Mouse (Mus musculus) hindbrain, embryonic 11.5 days (tissue): ENCODE measurements at regions not wholly inside any gene's neighbourhood (a gene's known extent, or its start where the extent isn't known, plus 50 kb on each side); places are given as distances from the start of the nearest gene placed in this dataset.
"Not testable (repeated sequence)": the region's sequence is repeated elsewhere in the genome, so short reads cannot be mapped to it uniquely, and the experiment has no call there.

ENCODE experiments used
- ATAC-seq: fragments of 200-750 bp; cut with Nextera tagmentation; 2 replicates; pipeline ENCODE4 v1.8.0; 2017; ENCODE audit warnings: mild to moderate bottlenecking, moderate TSS enrichment, moderate library complexity; ENCODE audit not compliant: low FRiP score
- DNase-seq: peaks from one replicate; pipeline ENCODE4 v3.0.0-alpha.2; 2015; ENCODE audit warnings: low spot score
- H3K27ac ChIP-seq: fragments of 300-500 bp; sonication (generic); 2 replicates; pipeline ENCODE4 v1.5.1; 2014; ENCODE audit warnings: mild to moderate bottlenecking, low read depth, low read length
- H3K27me3 ChIP-seq: fragments of 300-500 bp; sonication (generic); 2 replicates; pipeline ENCODE4 v1.6.1; 2014; ENCODE audit warnings: mild to moderate bottlenecking, low read length, moderate library complexity, mixed read lengths; ENCODE audit not compliant: control insufficient read depth, insufficient read depth
- H3K36me3 ChIP-seq: fragments of 300-500 bp; sonication (generic); 2 replicates; pipeline ENCODE4 v1.6.1; 2014; ENCODE audit warnings: mild to moderate bottlenecking, low read length, moderate library complexity, mixed read lengths; ENCODE audit not compliant: control insufficient read depth, insufficient read depth
- H3K4me1 ChIP-seq: fragments of 300-500 bp; sonication (generic); replicated peaks from 2 replicates; pipeline ENCODE4 v1.6.1; 2014; ENCODE audit warnings: low read length, mixed read lengths; ENCODE audit not compliant: control insufficient read depth, insufficient read depth
- H3K4me2 ChIP-seq: fragments of 300-500 bp; sonication (generic); replicated peaks from 2 replicates; pipeline ENCODE4 v1.6.1; 2014; ENCODE audit warnings: mild to moderate bottlenecking, low read depth, low read length
- H3K4me3 ChIP-seq: fragments of 300-500 bp; sonication (generic); 2 replicates; pipeline ENCODE4 v1.5.1; 2014; ENCODE audit warnings: low read depth, low read length
- H3K9ac ChIP-seq: fragments of 300-500 bp; sonication (generic); 2 replicates; pipeline ENCODE4 v1.6.1; 2014; ENCODE audit warnings: low read depth, low read length
- H3K9me3 ChIP-seq: fragments of 300-500 bp; sonication (generic); 2 replicates; pipeline ENCODE4 v1.6.1; 2016; ENCODE audit warnings: low read length; ENCODE audit not compliant: control insufficient read depth
- WGBS: fragments of 180-500 bp; shearing (Covaris S2); extraction: QIAGEN DNeasy Blood & Tissue Kit; methylation state at CpG from one replicate; pipeline ENCODE4 v1.1.7; 2014; 5-methylcytosine and 5-hydroxymethylcytosine counted together

DNA sequence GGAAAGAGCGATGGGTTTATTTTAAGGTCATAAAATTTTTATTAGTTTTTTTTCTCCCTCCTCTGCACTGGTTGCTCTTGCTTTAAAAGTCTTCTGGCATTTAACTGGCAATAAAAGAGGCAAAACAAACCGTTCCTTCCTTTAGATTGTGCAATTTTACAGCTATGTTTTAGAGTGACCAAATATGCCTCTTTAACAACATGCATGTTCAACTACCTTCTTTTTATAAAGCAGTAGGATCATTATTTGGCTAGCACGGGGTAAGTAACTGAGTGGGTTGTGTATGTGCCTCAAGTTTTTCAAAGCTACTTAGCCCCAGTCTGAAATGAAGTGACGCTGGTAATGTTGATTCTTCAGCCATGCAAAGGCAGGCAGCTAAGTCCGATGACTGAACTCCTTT, 284.7 kb upstream of the Klf6 start:
- H3K27me3 ChIP-seq = no peaks in the 10 kb centered on the region
- no peak overlapping the region for H3K4me3 ChIP-seq
- no peak overlapping the region for H3K4me2 ChIP-seq
- DNase-seq = no peak
- no peaks in the 10 kb centered on the region for H3K36me3 ChIP-seq
- H3K27ac ChIP-seq = no peak overlapping the region
- no peaks in the 10 kb centered on the region for H3K4me1 ChIP-seq
- no peaks in the 10 kb centered on the region for H3K9me3 ChIP-seq
- 87% methylated on average over 5 of the region's 5 CpGs for WGBS
- no peak overlapping the region for H3K9ac ChIP-seq
- no peak for ATAC-seq

DNA sequence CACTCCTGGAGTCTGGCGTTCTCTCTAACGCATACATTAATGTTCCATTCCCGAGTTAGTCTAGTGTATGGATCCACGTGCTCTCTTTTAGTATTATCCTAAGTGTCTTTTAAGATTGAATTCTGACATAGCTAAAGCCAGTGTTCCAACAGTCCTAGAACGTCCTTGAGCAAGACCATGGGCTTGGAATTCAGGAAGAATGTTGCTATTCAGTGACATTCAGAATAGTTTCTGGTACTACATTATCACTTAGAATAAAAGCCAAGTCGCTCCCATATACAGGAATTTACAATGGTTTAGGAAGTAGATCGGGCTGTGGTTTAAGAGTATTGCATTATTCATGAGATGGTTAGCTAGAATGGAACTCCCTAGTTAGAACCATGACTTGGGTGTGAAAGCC, 277.6 kb upstream of the Klf6 start:
- H3K9ac ChIP-seq, H3K4me1 ChIP-seq, H3K4me3 ChIP-seq, H3K27me3 ChIP-seq, H3K36me3 ChIP-seq, H3K4me2 ChIP-seq, DNase-seq, ATAC-seq, H3K27ac ChIP-seq, H3K9me3 ChIP-seq: not testable (repeated sequence)
- WGBS = 90% methylated on average over 7 of the region's 7 CpGs

DNA sequence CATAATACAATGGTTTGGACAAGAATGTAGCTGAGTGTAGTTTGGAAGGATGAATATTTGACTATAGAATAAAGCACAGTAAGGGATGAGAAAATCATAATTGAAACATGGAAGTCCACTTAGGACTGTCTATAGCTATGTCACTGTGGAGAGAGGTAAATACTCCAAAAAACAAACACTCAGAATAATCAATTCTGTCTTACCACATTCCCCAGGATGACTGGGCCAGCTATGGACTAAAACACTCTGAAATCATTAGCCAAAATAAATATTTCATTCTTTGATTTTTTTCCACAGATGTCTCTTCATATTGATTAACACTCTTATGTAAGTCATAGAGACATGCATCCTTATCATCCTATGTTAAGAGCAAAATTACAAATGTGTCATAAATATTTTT, 274.1 kb upstream of the Klf6 start:
- no peak overlapping the region for H3K9ac ChIP-seq
- H3K9me3 ChIP-seq = no peaks in the 10 kb centered on the region
- ATAC-seq (no peak), DNase-seq (no peak)
- no peaks in the 10 kb centered on the region for H3K27me3 ChIP-seq
- 0 out of 2 replicates have a peak, but pooled peaks cover 2% of the 10 kb centered on the region for H3K4me1 ChIP-seq
- no peaks in the 10 kb centered on the region for H3K36me3 ChIP-seq
- H3K4me2 ChIP-seq = no peak overlapping the region
- H3K27ac ChIP-seq = no peak overlapping the region
- H3K4me3 ChIP-seq = no peak overlapping the region

DNA sequence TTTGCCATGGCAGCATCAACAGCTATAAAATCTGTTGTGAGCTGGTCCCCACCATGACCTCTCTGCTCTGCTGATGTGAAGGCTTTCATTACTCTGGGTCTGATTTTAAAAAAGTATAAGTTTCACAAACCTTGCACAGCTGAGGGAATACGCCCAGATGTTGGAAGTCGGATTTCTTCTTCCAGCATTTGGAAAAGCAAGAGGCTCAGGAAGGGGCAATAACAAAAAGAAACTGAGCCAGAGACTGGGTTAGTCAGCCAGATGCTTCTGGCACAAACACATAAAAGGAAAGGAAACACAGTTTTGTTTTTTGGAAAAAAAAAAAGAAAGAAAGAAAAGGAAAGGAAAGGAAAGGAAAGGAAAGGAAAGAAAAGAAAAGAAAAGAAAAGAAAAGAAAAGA, 270.0 kb upstream of the Klf6 start:
- no peak overlapping the region for H3K4me2 ChIP-seq
- no peaks in the 10 kb centered on the region for H3K27me3 ChIP-seq
- no peak overlapping the region for H3K4me3 ChIP-seq
- no peak overlapping the region for H3K9ac ChIP-seq
- H3K4me1 ChIP-seq = 0 out of 2 replicates have a peak, but pooled peaks cover 2% of the 10 kb centered on the region
- H3K36me3 ChIP-seq = no peaks in the 10 kb centered on the region
- ATAC-seq (no peak), DNase-seq (no peak)
- H3K9me3 ChIP-seq = no peaks in the 10 kb centered on the region
- no peak overlapping the region for H3K27ac ChIP-seq
- WGBS = 57% methylated on average over 2 of the region's 2 CpGs

DNA sequence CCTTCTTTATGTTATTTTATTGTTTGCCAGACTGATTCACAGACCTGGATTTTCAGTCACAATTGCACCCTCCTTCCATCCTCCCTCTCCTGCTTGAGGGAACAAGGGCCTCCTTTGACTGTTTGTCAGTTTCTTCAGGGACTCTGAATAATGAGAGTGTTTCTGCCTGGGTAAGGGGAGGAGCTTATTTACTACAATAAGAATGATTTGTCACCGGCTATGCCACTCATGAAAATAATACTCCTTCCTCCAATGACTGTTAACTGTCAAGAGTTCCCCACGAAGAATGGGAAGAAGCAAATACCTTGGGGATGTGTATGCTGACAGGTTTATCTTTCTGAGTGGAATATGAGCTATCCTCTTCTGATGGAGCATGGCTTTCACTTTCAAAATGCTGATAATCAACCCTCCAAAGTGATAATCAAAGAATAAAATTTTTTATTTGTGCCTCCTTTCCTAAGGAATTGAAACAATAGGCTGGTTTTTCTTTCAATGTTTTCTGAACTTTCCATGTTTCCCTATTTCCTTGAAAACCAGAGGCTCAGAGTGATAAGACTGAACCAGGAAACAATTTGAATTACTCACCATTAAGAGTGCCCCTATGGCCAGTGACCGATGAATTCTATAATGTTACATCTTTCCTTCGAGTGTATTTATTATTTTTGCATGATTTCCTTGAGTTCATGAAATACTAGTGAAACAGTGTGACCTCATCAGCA, 269.3 kb upstream of the Klf6 start:
- ATAC-seq = peak; percentile 81
- WGBS = 54% methylated on average over 4 of the region's 4 CpGs
- Histone ChIP-seq H3K4me1 (0 out of 2 replicates have a peak, but pooled peaks cover 2% of the 10 kb centered on the region), H3K36me3 (no peaks in the 10 kb centered on the region), H3K4me2 (no peak overlapping the region), H3K4me3 (no peak overlapping the region), H3K27ac (no peak overlapping the region), H3K9ac (no peak overlapping the region), H3K9me3 (no peaks in the 10 kb centered on the region), H3K27me3 (no peaks in the 10 kb centered on the region)
- peak; percentile 20 for DNase-seq

DNA sequence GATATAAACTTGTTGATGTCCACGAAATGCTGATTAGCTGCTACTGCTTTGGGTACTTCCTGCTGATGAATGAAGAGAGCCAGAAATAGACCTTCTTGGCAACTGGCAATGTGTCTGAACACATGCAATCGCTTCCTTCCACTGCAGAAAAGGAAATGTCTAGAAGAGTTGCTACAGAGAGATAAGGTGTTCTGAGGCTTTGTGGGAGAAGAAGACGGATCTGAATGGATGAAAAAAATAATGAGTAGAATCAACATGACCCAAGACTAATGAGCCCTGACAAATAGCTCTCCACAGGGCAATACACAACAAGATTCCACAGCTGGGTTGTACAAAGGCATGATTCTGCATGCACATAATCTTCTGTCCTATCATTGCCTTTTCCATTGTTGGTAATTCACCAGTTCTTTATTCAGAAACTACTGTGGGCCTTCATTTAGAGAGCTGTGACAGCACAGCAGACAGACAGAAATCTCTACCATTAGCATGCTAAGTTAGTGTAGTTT, 268.7 kb upstream of the Klf6 start:
- H3K9me3 ChIP-seq = no peaks in the 10 kb centered on the region
- H3K4me3 ChIP-seq = no peak overlapping the region
- H3K36me3 ChIP-seq = no peaks in the 10 kb centered on the region
- H3K27ac ChIP-seq = no peak overlapping the region
- H3K9ac ChIP-seq = no peak overlapping the region
- H3K27me3 ChIP-seq = no peaks in the 10 kb centered on the region
- ATAC-seq (peak; percentile 64), DNase-seq (peak; percentile 9)
- 0 out of 2 replicates have a peak, but pooled peaks cover 2% of the 10 kb centered on the region for H3K4me1 ChIP-seq
- H3K4me2 ChIP-seq = no peak overlapping the region
- WGBS = 59% methylated on average over 3 of the region's 3 CpGs

DNA sequence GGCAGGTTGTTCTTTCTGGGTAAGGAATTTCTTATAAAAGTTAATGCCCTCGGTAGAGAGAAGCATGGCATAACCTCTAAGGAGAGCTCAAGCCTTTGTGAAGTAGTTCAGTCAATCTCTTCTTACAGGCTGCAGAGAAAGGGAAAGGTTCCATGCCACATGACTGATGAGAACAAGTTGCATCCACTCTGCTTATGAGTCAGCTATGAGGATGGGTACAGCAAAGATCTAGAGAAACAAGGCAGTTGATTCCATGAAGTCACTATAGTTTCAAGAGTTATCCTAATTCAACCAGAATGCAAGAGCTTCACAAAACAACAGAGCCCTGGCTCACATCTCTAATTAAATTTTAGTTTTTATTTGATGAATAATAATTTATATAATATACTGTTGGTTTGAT, 259.6 kb upstream of the Klf6 start:
- H3K27me3 ChIP-seq = no peaks in the 10 kb centered on the region
- WGBS = 87% methylated on average over 1 of the region's 1 CpGs
- no peak for ATAC-seq

DNA sequence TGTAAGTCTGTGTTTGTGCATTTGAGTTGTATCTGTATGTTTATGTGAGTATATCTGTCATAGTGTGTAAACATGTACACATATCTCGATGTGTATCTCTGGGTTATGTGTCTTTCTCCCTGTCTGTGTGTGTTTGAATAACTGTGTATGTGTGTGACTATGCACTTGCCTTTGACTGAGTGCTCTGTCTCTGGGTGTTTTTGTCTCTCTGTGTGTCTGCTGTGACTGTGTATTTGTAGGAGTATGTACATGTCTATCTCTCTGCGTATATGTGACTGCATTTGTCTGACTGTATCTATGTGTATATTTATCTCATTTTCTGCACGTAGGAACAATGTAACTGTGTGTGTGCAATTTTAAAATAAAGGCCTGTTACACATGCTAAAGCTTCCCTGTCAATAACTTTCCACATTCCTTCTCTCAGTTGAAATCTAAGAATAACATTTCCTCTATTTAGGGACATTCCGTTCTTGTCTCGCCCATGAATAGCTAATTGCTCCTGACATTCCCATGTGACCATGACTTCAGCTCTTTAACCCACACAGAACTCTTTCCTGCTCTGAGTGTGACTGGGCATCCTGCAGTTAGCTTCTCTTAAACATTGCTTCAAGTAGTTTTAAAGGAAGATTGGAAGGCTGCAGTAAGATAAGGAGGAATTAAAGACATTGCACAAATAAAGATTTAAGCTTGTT, 257.2 kb upstream of the Klf6 start:
- no peak overlapping the region for H3K4me3 ChIP-seq
- no peaks in the 10 kb centered on the region for H3K4me1 ChIP-seq
- no peak overlapping the region for H3K4me2 ChIP-seq
- no peaks in the 10 kb centered on the region for H3K9me3 ChIP-seq
- H3K27ac ChIP-seq = no peak overlapping the region
- DNase-seq = peak; percentile 1
- 69% methylated on average over 5 of the region's 5 CpGs for WGBS
- ATAC-seq = no peak
- H3K9ac ChIP-seq = no peak overlapping the region
- H3K36me3 ChIP-seq = no peaks in the 10 kb centered on the region
- H3K27me3 ChIP-seq = no peaks in the 10 kb centered on the region

More for the DNA sequence above, 259.6 kb upstream of the Klf6 start:
- no peaks in the 10 kb centered on the region for H3K4me1 ChIP-seq
- H3K4me3 ChIP-seq = no peak overlapping the region
- H3K36me3 ChIP-seq = no peaks in the 10 kb centered on the region
- no peak overlapping the region for H3K27ac ChIP-seq
- H3K4me2 ChIP-seq = no peak overlapping the region
- no peaks in the 10 kb centered on the region for H3K9me3 ChIP-seq
- H3K9ac ChIP-seq = no peak overlapping the region
- no peak for DNase-seq

DNA sequence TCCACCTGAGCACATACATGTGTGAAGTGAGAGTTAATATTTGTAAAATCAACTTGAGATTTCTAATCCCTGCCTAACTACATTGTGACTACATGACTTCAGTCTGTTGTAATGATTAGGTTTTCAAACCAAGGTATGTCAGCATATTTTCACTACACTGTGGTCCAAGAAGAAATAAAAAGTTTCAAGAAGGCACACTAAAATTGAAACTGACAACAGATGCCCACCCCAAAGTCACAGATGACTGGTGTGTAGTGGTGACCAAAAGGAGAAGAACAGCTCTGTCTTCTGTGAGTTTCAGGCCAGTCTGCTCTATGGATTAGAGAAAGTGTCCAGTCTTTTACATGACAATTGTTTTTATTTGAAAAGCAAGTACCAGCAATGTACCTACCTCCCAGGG, 255.9 kb upstream of the Klf6 start:
- Histone ChIP-seq H3K4me3 (no peak overlapping the region), H3K27me3 (no peaks in the 10 kb centered on the region), H3K9ac (no peak overlapping the region), H3K36me3 (no peaks in the 10 kb centered on the region), H3K4me2 (no peak overlapping the region), H3K9me3 (no peaks in the 10 kb centered on the region), H3K4me1 (no peaks in the 10 kb centered on the region), H3K27ac (no peak overlapping the region)
- ATAC-seq (no peak), DNase-seq (no peak)
